33 mouse cellular contexts compared by ENCODE assay signal in genomic region chr13:38664753-38665152, GRCm38 (mm10). TPM values are rescaled to one million over a fixed set of nuclear protein-coding genes. Genes with fewer than 3 reads are reported as not detected.
DNase-seq lines count a peak whose midpoint lies in the region; ATAC-seq and TF ChIP-seq lines count a peak whose summit lies in the region.
"Had no signal": no experiment of that assay in that cellular context is flagged by ENCODE, and none has a peak within 500 bp of the region (broad histone marks: within the 10 kb centered on the region; RNA-seq: fewer than 3 reads in every experiment).

No protein-coding gene starts in this region.

- H3K36me3 ChIP-seq in G1E (replicated peaks) = no peaks in the 10 kb centered on the region
- H3K36me3 ChIP-seq in liver, embryonic 12.5 days = peaks cover 5% of the 10 kb centered on the region; the same call in 1 of the 2 replicates
- H3K36me3 ChIP-seq in liver, postnatal 0 days (replicated peaks; ENCODE audit: insufficient read depth, low read length) = no peaks in the 10 kb centered on the region
- H3K36me3 ChIP-seq in neural tube, embryonic 15.5 days = no peaks in the 10 kb centered on the region
- H3K36me3 ChIP-seq: embryonic facial prominence, embryonic 10.5 days; embryonic facial prominence, embryonic 15.5 days; forebrain, embryonic 10.5 days; forebrain, embryonic 15.5 days; heart, embryonic 13.5 days; hindbrain, embryonic 10.5 days; kidney, embryonic 15.5 days; limb, embryonic 10.5 days; limb, embryonic 15.5 days; lung, embryonic 15.5 days; midbrain, embryonic 12.5 days; neural tube, embryonic 13.5 days had no signal

- H3K27me3 ChIP-seq in G1E (ENCODE audit: insufficient read depth, low read length) = no peaks in the 10 kb centered on the region; the same call in 1 of the 2 replicates
- no peaks in the 10 kb centered on the region for H3K27me3 ChIP-seq in liver, embryonic 12.5 days (replicated peaks)
- no peaks in the 10 kb centered on the region for H3K27me3 ChIP-seq in liver, postnatal 0 days (ENCODE audit: insufficient read depth, low read length)
- no peaks in the 10 kb centered on the region for H3K27me3 ChIP-seq in neural tube, embryonic 15.5 days (replicated peaks)
- H3K27me3 ChIP-seq: embryonic facial prominence, embryonic 15.5 days; forebrain, embryonic 15.5 days; heart, embryonic 13.5 days; kidney, embryonic 15.5 days; limb, embryonic 15.5 days; lung, embryonic 15.5 days; midbrain, embryonic 12.5 days; neural tube, embryonic 13.5 days had no signal

- H3K9ac ChIP-seq in liver, embryonic 12.5 days = peak overlapping the region; percentile 44; the same call in 1 of the 2 replicates
- H3K9ac ChIP-seq in liver, postnatal 0 days (replicated peaks) = no peak overlapping the region
- H3K9ac ChIP-seq in neural tube, embryonic 15.5 days (replicated peaks) = no peak overlapping the region
- H3K9ac ChIP-seq: embryonic facial prominence, embryonic 15.5 days; forebrain, embryonic 15.5 days; heart, embryonic 13.5 days; kidney, embryonic 15.5 days; limb, embryonic 15.5 days; lung, embryonic 15.5 days; midbrain, embryonic 12.5 days; neural tube, embryonic 13.5 days had no signal

- DNase-seq in G1E (ENCODE audit: low spot score) = no peak
- DNase-seq in c-Kit-positive CD71-positive TER-119-negative erythroid progenitor cells, embryonic 14.5 days (ENCODE audit: low read depth) = peak; percentile 52
- no peak for DNase-seq in liver, postnatal 0 days
- DNase-seq in gastrocnemius, adult 18-20 months (ENCODE audit: low spot score) = no peak
- DNase-seq in embryo, embryonic 10 days (ENCODE audit: low spot score) = no peak
- no peak for DNase-seq in heart, postnatal 14 days
- DNase-seq: adrenal gland, postnatal 25 days; B cell, adult 2 months; cerebellum, adult 11 months; cerebellum, adult 9-10 months; gastrocnemius, adult 2 months; heart, adult 2 months; heart, postnatal 10 days; kidney, adult 18-20 months; kidney, postnatal 25 days; right cerebral cortex, postnatal 14 days; thymus, postnatal 14 days had no signal

- TF ChIP-seq CTCF in G1E (IDR thresholded peaks at IDR 0.05; ENCODE audit: low read depth, low read length) = no peak
- TF ChIP-seq CTCF in liver, postnatal 0 days (IDR thresholded peaks at IDR 0.05; ENCODE audit: low read depth) = no peak

- ATAC-seq in G1E (ENCODE audit: extremely low read depth, insufficient number of reproducible peaks, low FRiP score, poor library complexity, severe bottlenecking) = peak; percentile 28; the same call in 1 of the 2 replicates
- peak; percentile 93 for ATAC-seq in liver, embryonic 12.5 days
- peak; percentile 83 for ATAC-seq in liver, postnatal 0 days
- ATAC-seq in neural tube, embryonic 15.5 days (ENCODE audit: low FRiP score) = no peak
- ATAC-seq: forebrain, embryonic 15.5 days; hindbrain, embryonic 16.5 days had no signal

- H3K27ac ChIP-seq in liver, embryonic 12.5 days = peak overlapping the region; percentile 80
- H3K27ac ChIP-seq in liver, postnatal 0 days (ENCODE audit: low read depth) = no peak overlapping the region
- no peak overlapping the region for H3K27ac ChIP-seq in neural tube, embryonic 15.5 days (replicated peaks)
- H3K27ac ChIP-seq: embryonic facial prominence, embryonic 10.5 days; embryonic facial prominence, embryonic 15.5 days; forebrain, embryonic 10.5 days; forebrain, embryonic 15.5 days; gastrocnemius, adult 2 months; heart, adult 2 months; heart, embryonic 13.5 days; hindbrain, embryonic 10.5 days; kidney, embryonic 15.5 days; limb, embryonic 10.5 days; limb, embryonic 15.5 days; lung, embryonic 15.5 days; midbrain, embryonic 12.5 days; neural tube, embryonic 13.5 days had no signal

- WGBS in liver, embryonic 12.5 days (ENCODE audit: insufficient replicate concordance) = 9% methylated on average over 1 of the region's 1 CpGs
- 37% methylated on average over 1 of the region's 1 CpGs for WGBS in liver, postnatal 0 days (ENCODE audit: insufficient replicate concordance)
- WGBS in neural tube, embryonic 15.5 days = 78% methylated on average over 1 of the region's 1 CpGs

- peak overlapping the region; percentile 54 for H3K4me2 ChIP-seq in liver, embryonic 12.5 days
- peak overlapping the region; percentile 44; the same call in 1 of the 2 replicates for H3K4me2 ChIP-seq in liver, postnatal 0 days (ENCODE audit: low read depth, low read length)
- H3K4me2 ChIP-seq in neural tube, embryonic 15.5 days = no peak overlapping the region
- H3K4me2 ChIP-seq: embryonic facial prominence, embryonic 15.5 days; forebrain, embryonic 15.5 days; heart, embryonic 13.5 days; kidney, embryonic 15.5 days; limb, embryonic 15.5 days; lung, embryonic 15.5 days; midbrain, embryonic 12.5 days; neural tube, embryonic 13.5 days had no signal

- peaks cover 11% of the 10 kb centered on the region for H3K9me3 ChIP-seq in G1E (replicated peaks)
- peaks cover 12% of the 10 kb centered on the region; the same call in 1 of the 2 replicates for H3K9me3 ChIP-seq in liver, embryonic 12.5 days (replicated peaks)
- peaks cover 5% of the 10 kb centered on the region; the same call in 1 of the 2 replicates for H3K9me3 ChIP-seq in liver, postnatal 0 days (ENCODE audit: low read length)
- H3K9me3 ChIP-seq in neural tube, embryonic 15.5 days (replicated peaks) = no peaks in the 10 kb centered on the region
- H3K9me3 ChIP-seq: embryonic facial prominence, embryonic 15.5 days; forebrain, embryonic 15.5 days; kidney, embryonic 15.5 days; limb, embryonic 10.5 days; limb, embryonic 15.5 days; lung, embryonic 15.5 days; midbrain, embryonic 12.5 days; neural tube, embryonic 13.5 days had no signal

- peak; percentile 89 for TF ChIP-seq EP300 in liver, postnatal 0 days (IDR thresholded peaks at IDR 0.05; ENCODE audit: low read depth)

- peaks cover 20% of the 10 kb centered on the region for H3K4me1 ChIP-seq in G1E (ENCODE audit: insufficient read depth, low read depth, low read length)
- H3K4me1 ChIP-seq in liver, embryonic 12.5 days = peaks cover 37% of the 10 kb centered on the region
- H3K4me1 ChIP-seq in liver, postnatal 0 days (ENCODE audit: insufficient read depth) = no peaks in the 10 kb centered on the region
- no peaks in the 10 kb centered on the region for H3K4me1 ChIP-seq in neural tube, embryonic 15.5 days
- H3K4me1 ChIP-seq: embryonic facial prominence, embryonic 10.5 days; embryonic facial prominence, embryonic 15.5 days; forebrain, embryonic 10.5 days; forebrain, embryonic 15.5 days; heart, embryonic 13.5 days; hindbrain, embryonic 10.5 days; kidney, embryonic 15.5 days; limb, embryonic 10.5 days; limb, embryonic 15.5 days; lung, embryonic 15.5 days; midbrain, embryonic 12.5 days; neural tube, embryonic 13.5 days had no signal

- intact Hi-C loops in heart, postnatal 14 days (cut with DNase I) = no loop called here

- no peak overlapping the region for H3K4me3 ChIP-seq in G1E (ENCODE audit: low read depth, low read length)
- no peak overlapping the region for H3K4me3 ChIP-seq in liver, embryonic 12.5 days
- no peak overlapping the region for H3K4me3 ChIP-seq in liver, postnatal 0 days (ENCODE audit: low read depth, low read length)
- no peak overlapping the region for H3K4me3 ChIP-seq in neural tube, embryonic 15.5 days (replicated peaks)
- H3K4me3 ChIP-seq: embryonic facial prominence, embryonic 10.5 days; embryonic facial prominence, embryonic 15.5 days; forebrain, embryonic 10.5 days; forebrain, embryonic 15.5 days; gastrocnemius, adult 2 months; heart, adult 2 months; heart, embryonic 13.5 days; hindbrain, embryonic 10.5 days; kidney, embryonic 15.5 days; limb, embryonic 10.5 days; limb, embryonic 15.5 days; lung, embryonic 15.5 days; midbrain, embryonic 12.5 days; myocyte; neural tube, embryonic 13.5 days had no signal

RNA-seq across cellular contexts. Expression of gene Eef1e1, which starts 5.9 kb away (rescaled TPM):
- 73.1 and 95.1 TPM in 2 replicates for total RNA-seq in G1E (2014; fragmentation: Nextera tagmentation)
- 67.5 and 77.6 TPM in 2 replicates for total RNA-seq in G1E (2017)
- polyA plus RNA-seq in G1E (2012) = 30.0 and 34.4 TPM in 2 replicates
- polyA plus RNA-seq in liver, embryonic 12.5 days (2016; fragmentation: Nextera tagmentation; extraction: Ambion mirVana) = 62.0 and 62.2 TPM in 2 replicates
- 23.9 and 25.5 TPM in 2 replicates for polyA plus RNA-seq in liver, postnatal 0 days (2015; fragmentation: Nextera tagmentation; extraction: Ambion mirVana)
- 98.3 and 100 TPM in 2 replicates for polyA plus RNA-seq in neural tube, embryonic 15.5 days (2015; fragmentation: Nextera tagmentation; extraction: Ambion mirVana)
- 10 to 100 TPM; 11.1 to 12.1 TPM for total RNA-seq in gastrocnemius, adult 18-20 months (2021)
- total RNA-seq in heart, postnatal 14 days (2021) = 10 to 100 TPM in 1 of 2 experiments, 1 to 10 TPM in 1; 8.4 to 10.5 TPM

RNA-seq across cellular contexts. Expression of gene Bloc1s5, which starts 29.8 kb away (rescaled TPM):
- total RNA-seq in G1E (2014; fragmentation: Nextera tagmentation) (17.2 and 25.8 TPM in 2 replicates), G1E (2017) (26.6 and 35.2 TPM in 2 replicates)
- 8.2 and 10.4 TPM in 2 replicates for polyA plus RNA-seq in G1E (2012)
- 16.0 and 16.4 TPM in 2 replicates for polyA plus RNA-seq in liver, embryonic 12.5 days (2016; fragmentation: Nextera tagmentation; extraction: Ambion mirVana)
- polyA plus RNA-seq in liver, postnatal 0 days (2015; fragmentation: Nextera tagmentation; extraction: Ambion mirVana) = 13.9 and 16.0 TPM in 2 replicates
- 18.8 and 19.0 TPM in 2 replicates for polyA plus RNA-seq in neural tube, embryonic 15.5 days (2015; fragmentation: Nextera tagmentation; extraction: Ambion mirVana)
- total RNA-seq in gastrocnemius, adult 18-20 months (2021) = 1 to 10 TPM; 6.0 to 7.1 TPM
- total RNA-seq in heart, postnatal 14 days (2021) = 10 to 100 TPM in 1 of 2 experiments, 1 to 10 TPM in 1; 8.3 to 10.4 TPM
